Mouse (Mus musculus) myocyte (in vitro differentiated cells): Measurements from ENCODE around the gene Cbfb. TPM values are rescaled to one million over a fixed set of nuclear protein-coding genes. Genes with fewer than 3 reads are reported as not detected.

Experiments
- H3K27me3 ChIP-seq: one replicate; pipeline ENCODE4 v1.6.1; 2011; ENCODE audit not compliant: control insufficient read depth, insufficient read depth, insufficient read length
- H3K36me3 ChIP-seq: one replicate; pipeline ENCODE4 v1.6.1; 2011; ENCODE audit not compliant: control insufficient read depth, insufficient read depth
- H3K4me2 ChIP-seq: one replicate; pipeline ENCODE4 v1.6.1; 2011; ENCODE audit warnings: low read depth, control low read depth
- H3K4me3 ChIP-seq: one replicate; pipeline ENCODE4 v1.5.1; 2011; ENCODE audit warnings: mild to moderate bottlenecking, control low read depth, moderate library complexity
- H3K79me2 ChIP-seq: one replicate; pipeline ENCODE4 v1.6.1; 2011; ENCODE audit not compliant: control insufficient read depth, insufficient read depth
- H3ac ChIP-seq: one replicate; pipeline ENCODE4 v1.6.1; 2011; ENCODE audit not compliant: control insufficient read depth, insufficient read length
- CEBPB ChIP-seq: IDR thresholded peaks from 2 replicates; pipeline ENCODE4 v1.6.1; 2011; ENCODE audit warnings: mild to moderate bottlenecking, moderate library complexity; ENCODE audit not compliant: poor library complexity, insufficient read depth, severe bottlenecking
- E2F4 ChIP-seq: IDR thresholded peaks from one replicate; pipeline ENCODE4 v1.6.1; 2011; ENCODE audit warnings: mild to moderate bottlenecking, control low read depth, moderate library complexity; ENCODE audit not compliant: insufficient read depth
- MAX ChIP-seq: IDR thresholded peaks from one replicate; pipeline ENCODE4 v1.6.1; 2011; ENCODE audit warnings: low read depth, mild to moderate bottlenecking, control low read depth
- MYOD1 ChIP-seq, 3 experiments: IDR thresholded peaks; one replicate each; pipeline ENCODE4 v1.6.1; 2011; ENCODE audit warnings: control low read depth in 2 of 3, low read depth in 2 of 3, mild to moderate bottlenecking in 2 of 3, moderate library complexity in 1 of 3; ENCODE audit not compliant: insufficient read length in 2 of 3, control insufficient read depth in 1 of 3
- MYOG ChIP-seq, 3 experiments: IDR thresholded peaks; one replicate each; pipeline ENCODE4 v1.6.1; 2011; ENCODE audit warnings: control low read depth in 2 of 3, low read depth in 2 of 3, mild to moderate bottlenecking in 2 of 3; ENCODE audit not compliant: insufficient read length in 2 of 3, control insufficient read depth in 1 of 3, insufficient read depth in 1 of 3
- POLR2A ChIP-seq: IDR thresholded peaks from one replicate; pipeline ENCODE4 v1.6.1; 2011; ENCODE audit warnings: low read depth, mild to moderate bottlenecking, control low read depth, moderate library complexity; ENCODE audit not compliant: insufficient read length
- POLR2AphosphoS2 ChIP-seq: IDR thresholded peaks from one replicate; pipeline ENCODE4 v1.6.1; 2011; ENCODE audit warnings: low read depth, control low read depth; ENCODE audit not compliant: insufficient read length
- REST ChIP-seq: IDR thresholded peaks from one replicate; pipeline ENCODE4 v1.6.1; 2011; ENCODE audit warnings: mild to moderate bottlenecking, control low read depth, moderate library complexity; ENCODE audit not compliant: insufficient read depth, insufficient read length
- SRF ChIP-seq: IDR thresholded peaks from one replicate; pipeline ENCODE4 v1.6.1; 2011; ENCODE audit warnings: low read depth; ENCODE audit not compliant: control insufficient read depth, insufficient read length
- TCF12 ChIP-seq: IDR thresholded peaks from one replicate; pipeline ENCODE4 v1.6.1; 2011; ENCODE audit warnings: mild to moderate bottlenecking, control low read depth; ENCODE audit not compliant: poor library complexity, insufficient read depth, severe bottlenecking
- TCF3 ChIP-seq: IDR thresholded peaks from one replicate; pipeline ENCODE4 v1.6.1; 2011; ENCODE audit warnings: low read depth, control low read depth; ENCODE audit not compliant: insufficient read length
- USF1 ChIP-seq: IDR thresholded peaks from one replicate; pipeline ENCODE4 v1.6.1; 2011; ENCODE audit warnings: low read depth, mild to moderate bottlenecking, control low read depth, moderate library complexity
- polyA plus RNA-seq: library from polyadenylated mRNA; unstranded; fragments of >200 nt; fragmentation: generic; extraction: Trizol; gene quantifications from one replicate; pipeline ENCODE4 v1.2.1, GENCODE M21; 2012; ENCODE audit warnings: missing spikeins

Cbfb gene
- polyA plus RNA-seq, 1 experiment = 38.1 TPM

GRCm38 (mm10) chr8:105206766-105207275 is 36.3 kb downstream of the Cbfb start:
- peaks cover 25% of the 10 kb centered on the region for H3K79me2 ChIP-seq
- no peak overlapping the region for H3ac ChIP-seq
- peaks cover 33% of the 10 kb centered on the region for H3K36me3 ChIP-seq
- H3K4me3 ChIP-seq = no peak overlapping the region
- no peaks in the 10 kb centered on the region for H3K27me3 ChIP-seq
- TF ChIP-seq TCF3 = no peak
- TF ChIP-seq CEBPB = no peak
- TF ChIP-seq REST = no peak
- TF ChIP-seq USF1 = no peak
- TF ChIP-seq E2F4 = no peak
- no peak for TF ChIP-seq TCF12
- TF ChIP-seq SRF = no peak
- H3K4me2 ChIP-seq = no peak overlapping the region

DNA sequence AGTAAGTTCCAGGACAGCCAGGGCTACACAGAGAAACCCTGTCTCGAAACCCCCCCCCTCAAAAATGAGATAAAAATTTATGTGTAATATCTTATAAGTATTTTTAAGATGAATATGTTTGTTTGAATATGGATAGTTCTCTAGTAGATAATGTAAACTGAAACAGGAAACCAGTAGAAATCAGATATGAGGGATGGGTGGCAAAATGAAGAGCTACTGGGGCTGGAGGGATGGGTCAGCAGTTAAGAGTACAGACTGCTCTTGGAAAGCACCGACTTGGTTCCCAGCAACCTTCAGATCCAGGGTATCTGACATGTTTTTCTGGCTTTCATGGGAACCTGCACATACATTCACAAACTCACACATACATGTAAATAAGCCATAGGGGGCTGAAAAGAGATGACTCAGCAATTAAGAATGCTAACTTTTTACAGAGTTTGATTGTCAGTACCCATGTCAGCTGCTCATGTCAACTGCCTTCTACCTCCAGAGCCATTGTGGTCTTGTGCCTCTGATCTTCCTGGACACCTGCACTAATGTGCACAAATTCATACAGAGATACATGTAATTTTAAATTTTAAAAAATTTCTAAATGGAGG is 37.3 kb downstream of the Cbfb start:
- H3ac ChIP-seq = no peak overlapping the region
- peaks cover 32% of the 10 kb centered on the region for H3K36me3 ChIP-seq
- H3K4me3 ChIP-seq = no peak overlapping the region
- no peaks in the 10 kb centered on the region for H3K27me3 ChIP-seq
- no peak overlapping the region for H3K4me2 ChIP-seq
- peaks cover 24% of the 10 kb centered on the region for H3K79me2 ChIP-seq
- TF ChIP-seq SRF (no peak), USF1 (no peak), MYOG (IDR thresholded peaks at IDR 0.05; ENCODE audit: control insufficient read depth in 1 of 3, insufficient read depth in 1 of 3, insufficient read length in 2 of 3, low read depth in 2 of 3) (no peak), TCF12 (no peak), MAX (no peak), MYOD1 (IDR thresholded peaks at IDR 0.05; ENCODE audit: control insufficient read depth in 1 of 3, insufficient read length in 2 of 3, low read depth in 2 of 3) (no peak), POLR2A (no peak), CEBPB (no peak), POLR2AphosphoS2 (no peak), REST (no peak), TCF3 (no peak), E2F4 (no peak)

- Histone ChIP-seq H3K4me3 (no peak overlapping the region), H3K4me2 (no peak overlapping the region), H3ac (no peak overlapping the region), H3K36me3 (peaks cover 25% of the 10 kb centered on the region), H3K79me2 (peaks cover 24% of the 10 kb centered on the region), H3K27me3 (no peaks in the 10 kb centered on the region)
- TF ChIP-seq USF1 (no peak), POLR2AphosphoS2 (no peak), SRF (no peak), MYOD1 (IDR thresholded peaks at IDR 0.05; ENCODE audit: control insufficient read depth in 1 of 3, insufficient read length in 2 of 3, low read depth in 2 of 3) (no peak)
Measured at GRCm38 (mm10) chr8:105209153-105210110, 39.0 kb downstream of the Cbfb start.

GRCm38 (mm10) chr8:105214104-105214503 is 43.6 kb downstream of the Cbfb start:
- peaks cover 12% of the 10 kb centered on the region for H3K36me3 ChIP-seq
- no peak overlapping the region for H3ac ChIP-seq
- no peaks in the 10 kb centered on the region for H3K27me3 ChIP-seq
- H3K4me3 ChIP-seq = no peak overlapping the region
- TF ChIP-seq E2F4 (no peak), USF1 (no peak), REST (no peak), MYOD1 (IDR thresholded peaks at IDR 0.05; ENCODE audit: control insufficient read depth in 1 of 3, insufficient read length in 2 of 3, low read depth in 2 of 3) (no peak), SRF (no peak), TCF12 (no peak), MAX (no peak)
- no peak overlapping the region for H3K4me2 ChIP-seq
- H3K79me2 ChIP-seq = peaks cover 19% of the 10 kb centered on the region
